ENCODE assay signal across 8 mouse cellular contexts in the genomic region with DNA sequence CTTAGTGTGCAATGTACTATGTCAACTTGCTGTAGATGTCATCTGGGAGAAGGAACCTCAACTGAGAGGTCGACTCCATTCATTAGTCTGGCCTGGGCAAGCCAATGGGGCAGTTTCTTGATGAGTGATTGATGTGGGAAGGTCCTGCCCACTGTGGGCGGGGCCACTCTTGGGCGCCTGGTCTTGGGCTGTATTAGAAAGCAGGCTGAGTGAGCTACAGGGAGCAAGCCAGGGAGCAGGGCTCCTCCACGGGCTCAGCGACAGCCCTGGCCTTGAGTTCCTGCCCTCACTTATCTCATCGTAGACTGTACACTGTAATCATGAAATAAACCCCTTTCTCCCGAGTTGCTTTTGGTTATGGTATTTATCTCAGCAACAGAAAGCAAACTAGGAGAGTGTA. TPM values are rescaled to one million over a fixed set of nuclear protein-coding genes. Genes with fewer than 3 reads are reported as not detected.
DNase-seq lines count a peak whose midpoint lies in the region; ATAC-seq and TF ChIP-seq lines count a peak whose summit lies in the region.

No protein-coding gene starts in this region.

- WGBS in lung, embryonic 14.5 days = 11% methylated on average over 7 of the region's 7 CpGs
- 28% methylated on average over 7 of the region's 7 CpGs for WGBS in bone marrow, adult 2 months
- WGBS in stomach, embryonic 15.5 days = 9% methylated on average over 7 of the region's 7 CpGs

- H3K9ac ChIP-seq in lung, embryonic 14.5 days = no peak overlapping the region
- no peak overlapping the region for H3K9ac ChIP-seq in stomach, embryonic 15.5 days

- peaks cover 1% of the 10 kb centered on the region; the same call in 1 of the 2 replicates for H3K4me1 ChIP-seq in lung, embryonic 14.5 days (ENCODE audit: insufficient read depth)
- peaks cover 7% of the 10 kb centered on the region for H3K4me1 ChIP-seq in bone marrow, adult 2 months (ENCODE audit: control insufficient read depth, insufficient read depth, low read length)
- peaks cover 10% of the 10 kb centered on the region for H3K4me1 ChIP-seq in stomach, embryonic 15.5 days

- peak; percentile 32; the same call in 1 of the 2 replicates for TF ChIP-seq POLR2A in bone marrow, adult 2 months (IDR thresholded peaks at IDR 0.05; ENCODE audit: borderline replicate concordance, control insufficient read depth, low read depth, low read length)

- DNase-seq in lung, embryonic 14.5 days = peak; percentile 39
- no peak for DNase-seq in lung, postnatal 25 days (ENCODE audit: low spot score)
- peak; percentile 42 to 69 for DNase-seq in kidney, postnatal 4 days
- no peak for DNase-seq in cerebellum, adult 8-10 months
- no peak for DNase-seq in right cerebral cortex, postnatal 25 days

- peak; percentile 63 for ATAC-seq in lung, embryonic 14.5 days (ENCODE audit: insufficient read depth)
- ATAC-seq in stomach, embryonic 15.5 days (ENCODE audit: insufficient read depth, low FRiP score, low read depth) = peak; percentile 72; the same call in 1 of the 2 replicates
- ATAC-seq in frontal cortex, adult (ENCODE audit: low TSS enrichment) = no peak

- H3K27ac ChIP-seq in lung, embryonic 14.5 days (ENCODE audit: low read depth) = no peak overlapping the region
- H3K27ac ChIP-seq in bone marrow, adult 2 months (ENCODE audit: control insufficient read depth, insufficient read depth, low read depth, low read length, poor library complexity) = peak overlapping the region; percentile 53
- no peak overlapping the region for H3K27ac ChIP-seq in stomach, embryonic 15.5 days

- H3K27me3 ChIP-seq in lung, embryonic 14.5 days (ENCODE audit: insufficient read depth, low read length) = peaks cover 15% of the 10 kb centered on the region; the same call in 1 of the 2 replicates
- H3K27me3 ChIP-seq in stomach, embryonic 15.5 days (replicated peaks) = peaks cover 19% of the 10 kb centered on the region

- H3K9me3 ChIP-seq in lung, embryonic 14.5 days (ENCODE audit: low read depth, low read length) = no peaks in the 10 kb centered on the region
- no peaks in the 10 kb centered on the region for H3K9me3 ChIP-seq in stomach, embryonic 15.5 days

- no peak overlapping the region for H3K4me2 ChIP-seq in lung, embryonic 14.5 days
- H3K4me2 ChIP-seq in stomach, embryonic 15.5 days = no peak overlapping the region

- H3K36me3 ChIP-seq in lung, embryonic 14.5 days (ENCODE audit: insufficient read depth) = no peaks in the 10 kb centered on the region
- no peaks in the 10 kb centered on the region for H3K36me3 ChIP-seq in stomach, embryonic 15.5 days

- no peak overlapping the region for H3K4me3 ChIP-seq in lung, embryonic 14.5 days (ENCODE audit: low read depth, low read length)
- H3K4me3 ChIP-seq in bone marrow, adult 2 months (replicated peaks; ENCODE audit: control insufficient read depth, low read depth, low read length) = no peak overlapping the region
- no peak overlapping the region for H3K4me3 ChIP-seq in stomach, embryonic 15.5 days (replicated peaks)

- no peak for TF ChIP-seq CTCF in lung, embryonic 14.5 days (IDR thresholded peaks at IDR 0.05; ENCODE audit: low read depth)
- TF ChIP-seq CTCF in bone marrow, adult 2 months (IDR thresholded peaks at IDR 0.05; ENCODE audit: control insufficient read depth, insufficient read depth, low read length) = no peak

RNA-seq across cellular contexts. Expression of a gene that starts 5.2 kb away (rescaled TPM):
- 0.09 and 0.14 TPM in 2 replicates for polyA plus RNA-seq in lung, embryonic 14.5 days (2014; fragmentation: Nextera tagmentation; extraction: Ambion mirVana)
- polyA plus RNA-seq in bone marrow, adult 2 months (2011; ENCODE audit: insufficient read depth, insufficient read length, low replicate concordance, missing spikeins) = not detected in 2 replicates
- polyA plus RNA-seq in stomach, embryonic 15.5 days (2015; fragmentation: Nextera tagmentation; extraction: Ambion mirVana) = 0.19 and 0.32 TPM in 2 replicates

RNA-seq across cellular contexts. Expression of a gene that starts 27.7 kb away (rescaled TPM):
- 27.8 and 34.5 TPM in 2 replicates for polyA plus RNA-seq in lung, embryonic 14.5 days (2014; fragmentation: Nextera tagmentation; extraction: Ambion mirVana)
- 46.3 and 55.3 TPM in 2 replicates for polyA plus RNA-seq in bone marrow, adult 2 months (2011; ENCODE audit: insufficient read depth, insufficient read length, low replicate concordance, missing spikeins)
- polyA plus RNA-seq in stomach, embryonic 15.5 days (2015; fragmentation: Nextera tagmentation; extraction: Ambion mirVana) = 23.2 and 23.3 TPM in 2 replicates

RNA-seq across cellular contexts. Expression of a gene that starts 39.1 kb away (rescaled TPM):
- not detected in 2 replicates for polyA plus RNA-seq in lung, embryonic 14.5 days (2014; fragmentation: Nextera tagmentation; extraction: Ambion mirVana)
- not detected in 2 replicates for polyA plus RNA-seq in bone marrow, adult 2 months (2011; ENCODE audit: insufficient read depth, insufficient read length, low replicate concordance, missing spikeins)
- polyA plus RNA-seq in stomach, embryonic 15.5 days (2015; fragmentation: Nextera tagmentation; extraction: Ambion mirVana) = 0.18 and 0.21 TPM in 2 replicates

RNA-seq across cellular contexts. Expression of a gene that starts 43.4 kb away (rescaled TPM):
- polyA plus RNA-seq in lung, embryonic 14.5 days (2014; fragmentation: Nextera tagmentation; extraction: Ambion mirVana) = 9.5 and 11.8 TPM in 2 replicates
- polyA plus RNA-seq in bone marrow, adult 2 months (2011; ENCODE audit: insufficient read depth, insufficient read length, low replicate concordance, missing spikeins) = 13.4 and 18.6 TPM in 2 replicates
- polyA plus RNA-seq in stomach, embryonic 15.5 days (2015; fragmentation: Nextera tagmentation; extraction: Ambion mirVana) = 9.3 and 10.3 TPM in 2 replicates

RNA-seq across cellular contexts. Expression of a gene that starts 56.4 kb away (rescaled TPM):
- polyA plus RNA-seq in lung, embryonic 14.5 days (2014; fragmentation: Nextera tagmentation; extraction: Ambion mirVana) = 151 and 153 TPM in 2 replicates
- polyA plus RNA-seq in bone marrow, adult 2 months (2011; ENCODE audit: insufficient read depth, insufficient read length, low replicate concordance, missing spikeins) = 44.4 and 53.1 TPM in 2 replicates
- 102 and 103 TPM in 2 replicates for polyA plus RNA-seq in stomach, embryonic 15.5 days (2015; fragmentation: Nextera tagmentation; extraction: Ambion mirVana)

Comparison
In these comparisons a context has a peak if more than half of its experiments do, and no peak if none do; other contexts are left out.
1. DNase-seq: peak in lung, embryonic 14.5 days (single experiment) and kidney, postnatal 4 days (2 of 2); none in lung, postnatal 25 days (single experiment), cerebellum, adult 8-10 months (single experiment) and right cerebral cortex, postnatal 25 days (single experiment).